Mouse (Mus musculus): Measurements from ENCODE around the gene Gm13278.
"Not testable (repeated sequence)": the region's sequence is repeated elsewhere in the genome, so short reads cannot be mapped to it uniquely, and the experiment has no call there.

GRCm38 (mm10) chr4:88758751-88759150, 32.6 kb upstream of the Gm13278 start:
- TF ChIP-seq POLR2A (IDR thresholded peaks at IDR 0.05; ENCODE audit: borderline replicate concordance, extremely low read depth, insufficient read depth, insufficient read length, poor library complexity, severe bottlenecking); CTCF (IDR thresholded peaks at IDR 0.05; ENCODE audit: borderline replicate concordance, extremely low read depth, insufficient read depth, insufficient read length): not testable (repeated sequence)
